Mouse (Mus musculus) testis, adult 2 months (tissue): ENCODE data around the gene Lrch2. TPM values are rescaled to one million over a fixed set of nuclear protein-coding genes. Genes with fewer than 3 reads are reported as not detected.
"Not testable (repeated sequence)": the region's sequence is repeated elsewhere in the genome, so short reads cannot be mapped to it uniquely, and the experiment has no call there.

Experiments used
- H3K27ac ChIP-seq: fragments of 200-500 bp; 2 replicates; pipeline ENCODE4 v1.5.1; 2012; ENCODE audit warnings: low read depth, low read length; ENCODE audit not compliant: control insufficient read depth, insufficient read depth
- H3K27me3 ChIP-seq: fragments of 200-500 bp; 2 replicates; pipeline ENCODE4 v1.6.1; 2012; ENCODE audit warnings: mild to moderate bottlenecking, low read length, moderate library complexity; ENCODE audit not compliant: control insufficient read depth, insufficient read depth
- H3K36me3 ChIP-seq: fragments of 200-500 bp; 2 replicates; pipeline ENCODE4 v1.6.1; 2012; ENCODE audit warnings: mild to moderate bottlenecking, low read length; ENCODE audit not compliant: control insufficient read depth, insufficient read depth
- H3K4me1 ChIP-seq: fragments of 200-500 bp; 2 replicates; pipeline ENCODE4 v1.6.1; 2012; ENCODE audit warnings: low read length; ENCODE audit not compliant: control insufficient read depth, insufficient read depth
- H3K4me3 ChIP-seq: fragments of 200-500 bp; 2 replicates; pipeline ENCODE4 v1.5.1; 2012; ENCODE audit warnings: low read depth, mild to moderate bottlenecking, low read length, moderate library complexity, mixed read lengths; ENCODE audit not compliant: control insufficient read depth
- CTCF ChIP-seq: fragments of 200-500 bp; IDR thresholded peaks from 2 replicates; pipeline ENCODE4 v1.5.1; 2012; ENCODE audit warnings: low read depth, mild to moderate bottlenecking, inconsistent platforms, low read length, moderate library complexity; ENCODE audit not compliant: control insufficient read depth, insufficient read depth, insufficient replicate concordance
- POLR2A ChIP-seq: fragments of 200-500 bp; IDR thresholded peaks from 2 replicates; pipeline ENCODE4 v1.6.1; 2012; ENCODE audit warnings: low read depth, mild to moderate bottlenecking, inconsistent platforms, low read length, moderate library complexity; ENCODE audit not compliant: control insufficient read depth
- polyA plus RNA-seq: library from polyadenylated mRNA; depleted of rRNA; stranded (reverse); fragments of >200 nt; gene quantifications from 2 replicates; pipeline ENCODE4 v1.2.3, GENCODE M21; 2012; rRNA removed

The Lrch2 gene
- polyA plus RNA-seq, 1 experiment, result 0.54 TPM

DNA sequence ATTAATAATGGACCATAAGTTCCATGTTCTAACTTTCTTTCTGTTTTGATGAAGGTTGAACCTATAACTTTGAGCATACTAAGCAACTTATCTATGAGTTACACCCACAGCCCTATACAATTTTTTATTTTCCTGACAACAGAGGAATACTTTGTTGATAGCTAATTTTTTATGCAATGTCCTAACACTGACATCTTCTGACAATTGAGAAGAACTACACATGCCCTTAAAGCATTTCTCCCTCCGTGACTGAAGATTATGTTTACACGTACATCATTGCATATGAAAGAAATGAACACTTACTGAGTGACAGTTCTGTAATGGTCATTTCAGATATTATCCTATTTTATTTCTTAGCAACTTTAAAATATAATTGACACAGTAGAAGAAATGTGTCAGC is 64.3 kb downstream of the Lrch2 start:
- no peak overlapping the region for H3K4me3 ChIP-seq
- H3K36me3 ChIP-seq, result no peaks in the 10 kb centered on the region
- no peak overlapping the region for H3K27ac ChIP-seq
- no peak for TF ChIP-seq CTCF
- no peak for TF ChIP-seq POLR2A
- no peaks in the 10 kb centered on the region for H3K4me1 ChIP-seq
- H3K27me3 ChIP-seq, result no peaks in the 10 kb centered on the region

DNA sequence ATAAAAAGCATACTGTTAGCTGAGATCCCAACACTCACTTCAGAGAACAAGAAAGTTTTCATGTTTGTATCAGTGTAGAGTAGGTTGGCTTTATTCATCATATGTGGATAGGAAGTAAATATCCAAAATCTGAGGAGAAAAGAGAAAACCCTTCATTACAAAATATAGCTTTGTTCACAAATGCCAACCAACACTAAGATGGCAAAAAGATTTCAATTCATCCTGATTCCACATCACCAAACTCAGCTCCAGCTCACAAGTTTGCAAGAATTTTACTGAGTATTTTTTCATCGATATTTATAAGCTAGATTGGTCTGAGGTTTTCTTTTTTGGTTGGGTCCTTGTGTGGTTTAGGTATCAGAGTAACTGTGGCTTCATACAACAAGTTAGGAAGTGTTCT is 100.3 kb downstream of the Lrch2 start, which contains the start of gene Vmn1r239-ps:
Gene Vmn1r239-ps, minus strand, starts transcription at position 101 of the 400 bp plus-strand sequence.
- not testable (repeated sequence) for H3K27ac ChIP-seq, H3K36me3 ChIP-seq, H3K27me3 ChIP-seq, H3K4me3 ChIP-seq, H3K4me1 ChIP-seq

GRCm38 (mm10) chrX:147443386-147443785 is 110.5 kb downstream of the Lrch2 start:
- H3K27ac ChIP-seq, result no peak overlapping the region
- TF ChIP-seq CTCF (no peak), POLR2A (no peak)
- no peaks in the 10 kb centered on the region for H3K27me3 ChIP-seq
- H3K36me3 ChIP-seq, result no peaks in the 10 kb centered on the region
- no peak overlapping the region for H3K4me3 ChIP-seq
- H3K4me1 ChIP-seq, result no peaks in the 10 kb centered on the region

DNA sequence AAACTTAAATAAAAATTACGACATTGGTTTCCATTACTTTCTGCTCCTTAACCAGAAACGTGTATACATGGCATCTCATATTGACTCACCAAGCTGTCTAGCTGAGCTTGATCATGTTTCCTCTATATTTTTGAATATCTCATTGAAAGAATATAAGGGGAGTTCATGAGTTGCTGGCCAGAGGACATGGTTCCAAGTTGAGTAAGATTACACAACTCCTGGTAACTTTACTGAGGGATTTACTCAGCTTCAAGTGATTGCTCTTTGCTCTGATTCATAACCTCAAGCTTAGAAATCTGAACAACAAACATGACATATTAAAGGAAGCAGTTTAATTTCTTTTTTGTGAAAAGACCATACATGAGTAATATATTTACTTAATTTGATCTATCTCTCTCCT is 118.5 kb downstream of the Lrch2 start:
- no peaks in the 10 kb centered on the region for H3K36me3 ChIP-seq
- no peaks in the 10 kb centered on the region for H3K27me3 ChIP-seq
- no peak for TF ChIP-seq CTCF
- TF ChIP-seq POLR2A, result no peak
- no peaks in the 10 kb centered on the region for H3K4me1 ChIP-seq
- no peak overlapping the region for H3K27ac ChIP-seq
- no peak overlapping the region for H3K4me3 ChIP-seq

GRCm38 (mm10) chrX:147429753-147430152 is 124.1 kb downstream of the Lrch2 start:
- H3K4me1 ChIP-seq, result no peaks in the 10 kb centered on the region
- H3K36me3 ChIP-seq, result no peaks in the 10 kb centered on the region
- H3K4me3 ChIP-seq, result no peak overlapping the region
- no peak for TF ChIP-seq CTCF
- TF ChIP-seq POLR2A, result no peak
- H3K27ac ChIP-seq, result no peak overlapping the region
- H3K27me3 ChIP-seq, result no peaks in the 10 kb centered on the region

DNA sequence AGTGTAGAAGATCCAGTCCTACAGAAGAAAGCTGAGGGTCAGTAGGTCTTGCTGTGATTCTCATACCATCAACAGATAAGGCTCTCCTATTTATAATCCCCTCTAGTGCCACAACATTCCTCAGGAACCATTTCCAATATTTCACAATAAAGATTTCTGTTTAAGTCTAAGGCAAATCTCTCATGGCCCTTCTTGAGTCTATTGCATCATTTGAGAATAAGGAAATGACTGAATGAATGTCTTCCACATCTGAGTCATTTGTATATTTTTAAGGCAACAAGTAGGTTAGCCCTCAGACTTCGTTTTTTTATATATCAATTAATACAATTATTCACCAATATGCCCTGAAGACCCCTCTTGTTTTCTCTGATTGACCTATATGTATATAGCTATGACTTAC is 124.8 kb downstream of the Lrch2 start, which contains the start of gene Il13ra2:
Gene Il13ra2, minus strand, starts transcription at position 64 of the 400 bp plus-strand sequence.
- H3K27me3 ChIP-seq, result no peaks in the 10 kb centered on the region

More for the DNA sequence above, 124.8 kb downstream of the Lrch2 start, which contains the start of gene Il13ra2:
- Histone ChIP-seq H3K36me3 (no peaks in the 10 kb centered on the region), H3K27ac (no peak within 1 kb of the TSS), H3K4me1 (no peaks in the 10 kb centered on the region), H3K4me3 (no peak within 1 kb of the TSS)
- TF ChIP-seq CTCF (no peak), POLR2A (no peak)

Other genes starting within 250 kb of the Lrch2 start
- 0.06 TPM in 1 of 2 replicates, not detected in the other for gene Il13ra2, start 124.9 kb downstream of the Lrch2 start, polyA plus RNA-seq
- gene Vmn1r239-ps, start 100.4 kb downstream of the Lrch2 start, polyA plus RNA-seq, result not detected in 2 replicates
- 1.2 and 1.4 TPM in 2 replicates for gene Gm15128, start 211.9 kb upstream of the Lrch2 start, polyA plus RNA-seq